Mouse (Mus musculus): ENCODE data around the gene Stat5b.

Stat5b gene

DNA sequence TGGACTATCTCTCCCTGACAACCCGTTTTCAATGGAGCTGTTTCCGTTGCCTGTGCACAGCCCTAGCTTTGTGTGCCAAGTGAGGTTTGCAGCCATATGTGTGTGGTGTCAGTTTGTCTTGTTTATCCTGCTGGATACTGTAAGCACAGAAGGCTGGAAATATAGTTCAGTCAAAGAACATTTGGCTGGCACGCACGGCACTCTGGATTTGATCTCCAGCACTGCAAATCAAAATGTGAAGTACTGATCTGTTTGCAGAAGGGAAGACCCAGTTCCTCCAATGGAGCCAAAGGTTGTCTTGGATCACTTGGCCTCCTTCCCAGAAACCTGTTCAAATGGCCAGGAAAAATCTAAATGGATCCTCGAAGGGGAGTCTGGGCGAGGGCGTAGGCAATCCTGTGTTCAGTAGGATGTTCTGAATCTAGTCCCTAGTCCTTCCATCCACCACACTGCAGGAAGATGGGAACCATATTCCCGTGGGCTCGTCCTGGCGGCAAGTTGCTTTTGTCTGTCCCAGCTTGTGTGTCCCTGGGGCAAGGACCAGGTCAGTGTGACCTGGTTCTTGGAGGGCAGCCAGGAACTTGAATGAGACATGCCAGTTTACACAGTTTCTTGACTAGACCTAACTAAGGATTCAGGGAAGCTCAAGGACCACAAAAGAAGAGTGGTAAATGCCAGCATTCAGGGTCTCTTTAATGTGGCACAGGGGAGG is 19.9 kb upstream of the Stat5b start:
- in situ Hi-C loops (cut with MboI, MseI): loop anchor here in 1 of 2 experiments (5.0 kb wide), 2 partner anchors 83 to 368 kb away; no protein-coding TSS in a partner anchor

DNA sequence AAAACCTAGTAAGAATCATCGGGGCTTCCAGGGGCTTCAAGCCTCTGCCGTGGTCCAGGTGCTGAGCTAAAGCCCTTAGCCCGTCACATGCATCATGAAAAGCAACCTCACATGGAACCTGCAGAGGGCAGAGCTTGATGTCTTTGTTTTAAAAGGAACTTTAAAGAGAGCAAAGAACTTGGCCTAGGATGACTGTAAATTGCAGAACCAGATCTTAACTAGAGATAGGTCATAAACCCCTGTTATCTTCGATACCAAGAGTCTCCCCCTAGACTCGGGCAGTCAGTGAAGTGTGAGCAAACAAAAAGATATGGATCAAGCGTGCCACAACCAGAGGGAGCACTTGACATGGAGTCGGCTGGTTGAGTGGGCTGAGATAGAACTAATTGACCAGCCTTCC is 15.1 kb upstream of the Stat5b start:
- in situ Hi-C loops (cut with MboI, MseI): no loop called here

DNA sequence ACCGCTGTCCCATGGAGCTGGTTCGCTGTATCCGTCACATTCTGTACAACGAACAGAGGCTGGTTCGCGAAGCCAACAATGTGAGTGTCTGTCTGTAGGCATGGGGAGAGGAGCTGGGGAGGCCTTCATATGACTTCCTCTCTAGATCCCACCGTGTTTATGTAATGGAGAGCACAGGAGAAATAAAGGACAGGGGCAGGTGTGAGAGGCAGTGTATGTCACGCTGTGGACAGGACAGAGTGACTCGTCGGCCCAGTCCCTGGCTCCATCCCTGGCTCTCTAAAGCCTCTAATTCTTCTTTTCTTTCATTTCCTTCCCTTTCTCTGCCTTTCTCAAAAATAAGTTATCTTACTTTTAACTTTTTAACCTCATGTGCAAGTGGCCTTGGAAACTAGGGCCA is 12.6 kb upstream of the Stat5b start:
- in situ Hi-C loops (cut with MboI, MseI): no loop called here

DNA sequence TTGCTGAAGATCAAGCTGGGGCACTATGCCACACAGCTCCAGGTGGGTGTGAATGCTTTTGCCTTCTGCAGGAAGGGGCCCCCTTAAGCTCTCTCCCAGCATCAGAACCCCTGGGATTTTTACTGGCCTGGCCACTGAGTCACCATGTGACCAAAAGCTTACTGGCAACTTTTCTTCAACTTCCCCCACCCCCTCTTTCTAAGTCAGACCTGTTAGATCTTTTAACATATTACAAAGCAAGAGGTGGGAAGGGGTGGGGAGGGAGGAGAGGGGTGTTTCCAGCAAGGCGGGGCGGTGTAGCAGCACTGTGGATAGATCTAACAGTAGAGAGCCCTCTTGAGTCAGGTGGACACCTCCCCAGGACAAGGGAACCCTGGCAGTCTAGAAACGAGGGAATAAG is 11.3 kb upstream of the Stat5b start:
- in situ Hi-C loops (cut with MboI, MseI): no loop called here

DNA sequence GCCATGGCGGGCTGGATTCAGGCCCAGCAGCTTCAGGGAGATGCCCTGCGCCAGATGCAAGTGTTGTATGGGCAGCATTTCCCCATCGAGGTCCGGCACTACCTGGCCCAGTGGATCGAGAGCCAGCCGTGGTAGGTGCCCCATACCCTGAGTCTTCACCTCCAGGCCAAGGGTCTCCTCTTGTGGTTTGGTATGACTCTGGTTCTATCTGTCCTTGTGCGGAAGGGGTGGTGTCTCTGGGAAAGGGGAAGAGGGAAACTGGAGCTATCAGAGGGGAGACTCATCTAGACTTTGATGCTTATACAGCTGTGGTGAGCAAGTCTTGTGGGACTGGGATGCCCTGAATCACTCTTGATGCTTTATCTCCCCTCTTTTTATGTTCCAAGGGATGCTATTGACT is 10.8 kb upstream of the Stat5b start:
- in situ Hi-C loops (cut with MboI, MseI): no loop called here

DNA sequence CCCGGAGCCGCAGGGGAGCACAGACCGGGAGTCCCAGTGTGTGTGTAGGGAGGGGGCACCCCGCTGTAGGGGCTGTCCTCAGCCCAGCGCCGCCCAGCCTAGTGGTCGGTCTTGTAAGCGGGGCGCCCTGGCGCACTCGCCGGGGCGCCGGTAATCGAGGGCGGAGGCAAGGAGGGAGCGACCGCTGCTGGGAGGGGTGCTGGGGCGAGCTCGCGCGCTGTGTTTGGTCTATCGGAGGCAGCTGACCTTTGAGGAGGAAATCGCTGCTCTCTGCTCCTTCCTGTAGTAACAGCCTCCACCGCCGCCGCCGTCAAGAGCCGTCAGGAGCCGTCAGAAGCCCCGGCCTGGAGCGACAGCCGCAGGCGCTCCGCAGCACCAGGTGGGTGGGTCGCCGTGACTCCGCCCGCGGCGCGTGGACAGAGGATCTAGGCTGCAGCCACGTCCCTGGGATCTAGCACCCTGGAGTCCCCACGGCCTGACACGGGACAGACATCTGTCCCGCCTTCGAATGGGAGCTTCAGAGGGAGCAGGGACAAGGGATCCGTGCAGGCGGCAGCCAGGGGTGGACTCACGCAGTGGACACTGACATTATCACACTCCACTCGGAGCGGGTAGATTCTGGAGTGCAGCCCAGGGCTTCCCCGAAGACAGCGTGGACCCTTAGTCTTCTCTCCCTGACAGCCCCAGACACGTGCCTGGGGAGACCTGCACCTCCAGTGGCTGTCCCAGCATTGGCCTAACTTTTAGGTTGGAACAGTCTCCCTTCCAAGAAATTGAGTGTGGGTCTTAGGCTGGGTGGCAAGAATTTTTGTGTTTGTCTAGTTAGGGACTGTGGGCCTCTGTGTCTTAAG is 9.9 kb upstream of the Stat5b start:
- in situ Hi-C loops (cut with MboI, MseI): no loop called here

DNA sequence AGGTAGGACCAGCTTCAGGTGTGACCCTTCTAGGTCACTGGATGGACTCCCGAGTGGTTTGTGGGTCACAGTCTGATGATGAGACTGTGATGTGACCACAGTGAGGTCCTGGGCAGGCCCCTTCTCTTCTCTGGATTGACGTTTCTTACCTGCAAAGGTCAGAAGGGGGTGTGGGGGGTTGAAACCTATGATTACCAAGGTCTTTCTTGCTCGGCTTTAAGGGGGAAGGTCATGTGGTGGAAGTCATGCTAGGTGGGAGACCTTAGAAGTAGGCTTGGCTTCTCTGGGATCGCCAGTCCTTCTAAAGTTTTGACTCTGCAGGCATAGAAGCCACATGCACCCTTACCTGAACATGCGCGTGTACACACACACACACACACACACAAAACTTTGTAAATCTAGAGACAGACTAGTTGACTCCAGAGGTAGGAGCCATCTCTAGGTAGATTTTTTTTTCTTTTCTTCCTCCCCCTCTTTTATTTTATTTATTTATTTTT is 9.1 kb upstream of the Stat5b start:
- in situ Hi-C loops (cut with MboI, MseI): no loop called here

DNA sequence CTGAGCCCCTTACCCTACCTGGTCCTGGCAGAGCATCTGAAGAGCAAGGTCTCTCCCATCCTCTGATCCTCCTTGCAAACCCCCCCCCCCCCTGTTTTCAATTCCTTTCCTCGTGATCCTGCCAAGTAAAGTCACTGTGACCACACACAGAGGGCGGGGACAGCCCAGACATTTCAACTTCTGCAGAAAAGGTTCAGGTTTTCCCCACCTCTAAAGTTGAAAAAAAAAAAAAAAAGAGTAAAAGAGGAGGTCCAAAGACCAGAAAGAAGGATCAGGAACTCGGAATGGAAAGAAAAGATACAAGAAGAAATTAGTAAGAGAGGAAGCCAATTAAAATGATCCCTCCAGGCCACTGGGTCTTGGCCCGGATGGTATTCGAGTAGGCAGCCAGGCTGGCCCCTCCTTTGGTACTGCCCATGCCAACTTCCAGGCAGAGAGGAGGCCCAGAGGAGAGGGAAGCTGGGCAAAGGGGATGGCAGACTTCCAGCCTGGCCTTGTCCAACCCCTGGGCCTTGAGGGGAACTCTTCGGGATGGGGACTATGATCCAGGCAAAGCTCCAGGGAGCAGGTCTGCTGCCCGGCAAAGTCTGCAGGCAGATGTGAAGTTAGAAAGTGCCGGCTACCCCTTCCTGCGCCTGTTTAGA is 8.5 kb upstream of the Stat5b start, which contains the start of gene Stat5a:
Gene Stat5a, plus strand, starts transcription at position 417 of the 644 bp plus-strand sequence.
- in situ Hi-C loops (cut with MboI, MseI): no loop called here

DNA sequence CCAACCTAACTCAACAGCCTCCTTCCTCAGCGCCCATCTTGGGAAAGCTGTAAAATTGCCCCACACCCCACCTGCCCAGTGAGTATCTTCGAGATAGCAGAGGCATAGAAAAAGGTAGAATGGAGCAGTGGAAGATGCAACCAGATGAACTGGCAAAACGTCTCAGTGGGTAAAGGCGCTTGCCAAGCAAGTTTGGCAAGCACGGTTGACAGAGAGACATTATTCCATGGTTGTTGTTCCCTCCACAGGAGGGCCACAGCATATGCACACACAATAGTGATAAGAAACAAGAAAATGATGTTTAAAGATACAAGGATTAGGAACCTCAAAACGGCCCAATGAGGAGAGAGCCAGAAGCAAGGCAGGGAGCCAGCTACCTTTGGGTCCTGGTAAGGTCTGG is 7.4 kb upstream of the Stat5b start:
- in situ Hi-C loops (cut with MboI, MseI): no loop called here

DNA sequence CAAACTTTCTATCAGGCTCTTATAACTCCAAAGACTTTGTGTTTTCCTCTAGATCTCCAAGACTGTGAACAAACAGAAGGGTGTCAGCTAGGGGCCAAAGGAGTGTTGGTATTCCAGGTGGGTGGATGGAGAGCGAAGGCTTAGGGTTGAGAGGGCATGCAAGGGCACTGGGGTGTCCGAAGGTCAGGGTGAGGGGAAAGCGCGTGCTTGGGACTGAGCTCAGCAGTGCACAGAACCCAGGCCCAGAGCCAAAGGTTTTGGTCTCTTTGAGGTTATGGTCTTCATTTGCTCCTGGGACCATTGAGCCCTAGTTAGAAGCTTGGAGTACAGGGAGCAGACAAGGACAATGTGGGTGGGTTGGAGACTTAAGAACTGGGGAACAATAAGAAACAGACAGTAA is 4.7 kb upstream of the Stat5b start:
- in situ Hi-C loops (cut with MboI, MseI): no loop called here

DNA sequence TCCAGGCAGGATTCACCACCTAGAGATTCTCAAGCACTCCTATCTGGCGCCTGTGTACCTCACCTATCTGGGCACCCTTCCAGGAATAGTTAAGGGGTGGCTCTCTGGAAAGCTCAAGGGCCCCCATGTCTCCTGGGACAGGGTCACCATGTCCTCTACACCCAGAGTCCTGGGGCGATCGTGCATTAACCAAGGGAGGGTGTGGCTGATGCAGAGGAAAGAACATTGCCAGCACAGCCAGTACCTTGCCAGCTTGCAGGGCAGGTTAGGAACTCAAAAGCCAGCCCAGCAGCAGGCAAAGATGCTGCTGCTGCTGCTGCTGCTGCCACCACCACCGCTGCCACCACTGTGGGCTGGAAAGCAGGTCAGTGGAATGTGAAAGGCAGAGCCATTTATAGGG is 3.7 kb upstream of the Stat5b start:
- in situ Hi-C loops (cut with MboI, MseI): loop anchor here in 1 of 2 experiments (5.0 kb wide), 1 partner anchor 37 kb away; no protein-coding TSS in a partner anchor

DNA sequence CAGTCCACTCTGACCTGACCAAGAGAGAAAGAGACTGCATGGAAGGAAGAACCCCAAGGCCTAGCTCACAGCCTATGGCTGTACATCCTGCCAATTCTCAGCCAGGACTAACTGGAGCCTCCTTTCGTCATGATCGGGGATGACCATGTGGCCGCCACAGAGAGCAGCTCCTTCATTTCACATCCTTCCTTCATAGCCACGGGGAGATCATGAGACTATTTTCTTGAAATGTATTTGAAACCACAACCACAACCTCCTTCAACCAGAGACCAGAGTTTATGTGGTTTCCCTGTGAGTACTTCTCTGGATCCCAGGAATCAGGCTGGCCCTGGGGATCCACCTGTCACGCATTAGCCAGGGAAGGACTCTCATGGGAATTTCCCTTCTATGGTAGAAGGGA is 2.5 kb upstream of the Stat5b start:
- in situ Hi-C loops (cut with MboI, MseI): loop anchor here in 1 of 2 experiments (5.0 kb wide), 1 partner anchor 36 kb away; no protein-coding TSS in a partner anchor

DNA sequence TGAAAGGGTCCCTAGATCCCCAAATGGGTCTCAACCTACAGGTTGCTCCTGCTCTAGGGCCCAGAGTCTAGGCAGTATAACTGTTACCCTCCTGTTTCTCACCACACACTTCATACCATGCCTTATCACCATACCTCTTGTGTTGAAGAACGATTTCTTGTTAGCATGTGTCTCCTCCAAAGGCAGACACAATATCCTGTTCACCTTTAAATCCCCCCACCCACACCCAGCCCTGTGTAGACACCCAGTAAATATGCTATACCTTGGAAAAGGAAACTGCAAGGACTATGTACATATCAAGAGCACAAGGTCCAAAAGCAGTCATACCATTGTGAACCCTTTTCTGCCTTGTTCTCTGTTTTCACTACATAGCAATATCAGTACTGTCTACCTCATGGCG is 1.6 kb upstream of the Stat5b start:
- in situ Hi-C loops (cut with MboI, MseI): loop anchor here in 1 of 2 experiments (5.0 kb wide), 1 partner anchor 35 kb away; no protein-coding TSS in a partner anchor

DNA sequence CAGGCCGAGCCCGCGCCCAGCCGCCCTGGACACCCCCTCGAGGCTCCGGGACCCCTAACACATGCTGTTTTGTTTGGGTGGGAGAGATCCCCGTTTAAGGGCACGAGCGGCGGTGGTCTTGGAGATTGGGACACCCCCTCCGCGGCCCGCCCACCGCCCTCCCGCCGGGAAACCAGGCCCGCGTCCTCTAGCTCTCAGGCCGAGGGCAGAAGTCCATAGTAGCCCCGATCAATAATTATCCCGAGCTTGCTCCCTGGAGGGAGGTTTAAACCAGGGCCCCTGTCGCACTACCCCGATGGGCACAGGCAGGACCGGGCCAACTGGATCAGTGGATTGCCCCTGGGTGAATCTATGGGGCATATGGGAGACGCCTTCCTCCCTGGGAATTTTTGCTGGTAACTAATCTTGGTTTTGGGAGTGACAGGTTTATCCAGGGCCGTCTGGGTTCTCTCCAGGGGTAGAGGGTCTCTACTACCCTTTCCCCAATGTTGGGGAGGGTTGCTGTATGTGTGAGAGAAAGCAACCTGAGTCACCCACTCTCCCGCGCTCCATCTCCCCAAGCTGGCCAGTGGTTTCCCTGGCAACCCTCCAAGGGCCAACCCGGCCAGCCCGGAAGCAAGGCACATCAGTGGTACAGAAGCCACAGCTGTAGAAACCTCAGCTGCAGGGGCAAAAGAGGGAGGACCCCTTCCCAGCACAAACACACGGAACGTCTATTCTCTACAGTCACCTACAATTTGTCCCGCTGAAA is 429 bp upstream of the Stat5b start:
- in situ Hi-C loops (cut with MboI, MseI): loop anchor here in 1 of 2 experiments (5.0 kb wide), 1 partner anchor 34 kb away; no protein-coding TSS in a partner anchor

DNA sequence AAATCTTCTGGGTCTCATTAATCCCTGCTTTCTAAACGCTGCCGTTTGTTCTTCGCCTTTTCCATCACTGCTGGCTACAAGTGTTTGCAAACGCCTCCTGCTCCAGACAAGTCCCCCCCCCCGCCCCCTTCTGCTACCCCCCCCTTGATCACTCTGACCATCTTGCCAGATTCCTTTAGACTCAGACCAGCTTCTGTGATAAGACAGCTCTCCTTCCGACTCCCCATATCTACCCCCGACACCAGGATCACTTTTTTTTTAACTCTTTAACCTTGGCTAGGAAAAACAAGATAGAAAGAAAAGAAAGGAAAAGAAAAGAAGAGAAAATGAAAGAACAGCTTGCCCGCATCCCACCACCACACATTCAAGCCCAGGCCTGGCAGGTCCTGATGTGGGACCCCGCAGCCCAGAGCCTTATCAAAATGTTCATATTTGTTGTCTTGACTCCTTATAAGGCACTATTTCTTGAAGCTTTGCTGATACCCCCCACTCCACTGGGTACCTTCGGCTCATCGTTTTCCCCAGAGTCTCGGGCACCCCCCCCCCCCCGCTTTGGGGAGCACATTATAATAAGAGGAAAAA is 977 bp downstream of the Stat5b start:
- in situ Hi-C loops (cut with MboI, MseI): loop anchor here in 1 of 2 experiments (5.0 kb wide), 1 partner anchor 32 kb away; no protein-coding TSS in a partner anchor

DNA sequence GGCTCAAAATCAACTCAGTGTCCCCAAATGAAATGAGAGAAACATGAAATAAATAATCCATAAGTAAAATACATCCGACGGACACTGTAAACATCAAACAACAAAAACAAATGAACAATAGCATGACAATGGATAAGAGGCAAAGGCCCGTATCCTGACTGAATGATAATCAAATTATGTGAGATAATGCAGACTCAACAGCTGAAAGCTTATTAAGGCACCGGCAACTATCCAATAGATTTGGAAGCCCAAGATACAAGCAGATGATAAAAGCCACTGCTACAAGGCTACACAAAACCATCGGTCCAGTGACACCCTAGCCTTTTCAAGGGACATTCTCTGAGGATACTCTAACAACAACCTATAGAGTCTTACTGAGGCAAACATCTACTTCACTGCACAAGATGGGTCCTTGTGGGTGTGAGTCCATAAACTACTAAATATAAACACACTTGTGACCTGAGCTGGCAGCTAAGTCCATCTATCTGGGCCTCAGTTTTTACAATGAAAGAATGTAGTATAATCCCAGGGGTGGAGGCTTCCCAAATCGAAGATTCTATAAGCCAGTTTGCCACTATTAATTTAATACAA is 1.6 kb downstream of the Stat5b start:
- in situ Hi-C loops (cut with MboI, MseI): no loop called here

DNA sequence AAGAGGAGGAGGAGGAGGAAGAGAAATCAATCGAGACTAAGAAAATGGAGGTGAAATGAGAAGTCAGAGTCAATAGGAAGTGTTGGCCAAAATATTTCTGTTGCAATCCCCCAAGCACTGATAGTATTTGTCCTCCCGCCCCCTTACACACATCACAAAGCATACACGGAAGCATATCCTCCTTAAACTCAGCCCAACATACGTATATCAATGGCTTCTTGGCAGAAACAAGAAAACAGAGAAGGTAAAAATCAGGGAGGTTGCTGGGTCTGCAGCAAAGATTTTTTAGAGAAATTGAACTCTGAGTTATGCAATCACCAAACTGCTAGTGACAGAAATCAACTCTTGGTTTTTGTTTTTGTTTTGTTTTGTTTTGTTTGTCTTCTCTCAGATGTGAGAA is 2.4 kb downstream of the Stat5b start:
- in situ Hi-C loops (cut with MboI, MseI): no loop called here

DNA sequence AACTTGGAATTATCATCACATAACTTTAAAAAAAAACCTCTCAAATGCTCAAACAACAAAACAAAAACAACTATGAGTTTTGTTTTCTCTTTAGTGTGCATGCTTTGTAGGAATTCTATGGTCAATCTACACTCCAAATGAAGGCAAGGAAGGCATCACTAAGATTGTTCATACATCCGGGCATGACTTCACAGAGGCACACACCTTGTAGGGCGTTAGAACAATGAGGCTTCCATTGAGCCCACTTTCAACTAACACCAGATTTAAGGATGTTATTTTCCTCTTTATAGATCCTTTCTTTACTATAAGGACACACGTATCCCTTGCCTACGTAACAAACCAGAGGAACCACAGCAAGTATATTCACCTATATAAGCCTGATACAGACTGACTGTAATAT is 3.0 kb downstream of the Stat5b start:
- in situ Hi-C loops (cut with MboI, MseI): no loop called here

DNA sequence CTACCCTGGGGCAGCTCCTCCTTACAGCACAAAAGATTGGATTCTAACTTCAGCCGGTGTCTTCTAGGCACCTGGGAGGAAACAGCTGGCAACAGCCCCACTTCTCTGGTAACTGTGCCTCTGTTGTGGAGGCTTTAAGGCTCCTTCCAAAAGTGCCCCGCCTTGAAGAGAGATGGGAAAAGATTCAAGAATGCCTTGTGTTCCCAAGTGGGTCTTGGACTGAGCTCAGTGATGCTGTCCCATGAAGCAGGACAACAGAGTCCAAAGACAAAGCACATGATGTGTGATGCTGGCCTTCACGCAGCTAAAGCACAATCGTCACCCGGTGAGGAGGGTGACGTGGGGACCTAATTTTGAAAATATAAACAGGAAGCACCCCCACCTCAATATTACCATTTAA is 4.7 kb downstream of the Stat5b start:
- in situ Hi-C loops (cut with MboI, MseI): no loop called here

DNA sequence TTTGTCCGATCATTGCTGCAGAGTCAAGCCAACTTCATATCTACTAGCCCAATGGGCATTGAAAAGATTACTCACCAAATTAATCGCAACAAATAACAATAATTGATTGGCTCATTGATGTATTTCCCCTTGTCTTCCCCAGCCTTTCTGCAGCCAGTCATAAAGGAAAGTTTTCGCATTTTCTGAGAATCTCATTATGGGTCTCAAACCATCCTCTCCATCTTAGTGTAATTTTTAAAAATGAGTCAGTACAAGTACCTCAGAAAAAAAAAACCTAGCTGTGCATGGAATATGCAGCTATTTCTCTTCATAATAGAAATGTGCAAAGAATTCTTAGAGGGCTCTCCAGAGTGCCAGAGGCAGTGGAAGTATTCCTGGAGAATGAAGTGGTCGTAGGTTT is 6.4 kb downstream of the Stat5b start:
- in situ Hi-C loops (cut with MboI, MseI): no loop called here
